Mouse (Mus musculus): ENCODE results near the gene Cnih2.

The Cnih2 gene

DNA sequence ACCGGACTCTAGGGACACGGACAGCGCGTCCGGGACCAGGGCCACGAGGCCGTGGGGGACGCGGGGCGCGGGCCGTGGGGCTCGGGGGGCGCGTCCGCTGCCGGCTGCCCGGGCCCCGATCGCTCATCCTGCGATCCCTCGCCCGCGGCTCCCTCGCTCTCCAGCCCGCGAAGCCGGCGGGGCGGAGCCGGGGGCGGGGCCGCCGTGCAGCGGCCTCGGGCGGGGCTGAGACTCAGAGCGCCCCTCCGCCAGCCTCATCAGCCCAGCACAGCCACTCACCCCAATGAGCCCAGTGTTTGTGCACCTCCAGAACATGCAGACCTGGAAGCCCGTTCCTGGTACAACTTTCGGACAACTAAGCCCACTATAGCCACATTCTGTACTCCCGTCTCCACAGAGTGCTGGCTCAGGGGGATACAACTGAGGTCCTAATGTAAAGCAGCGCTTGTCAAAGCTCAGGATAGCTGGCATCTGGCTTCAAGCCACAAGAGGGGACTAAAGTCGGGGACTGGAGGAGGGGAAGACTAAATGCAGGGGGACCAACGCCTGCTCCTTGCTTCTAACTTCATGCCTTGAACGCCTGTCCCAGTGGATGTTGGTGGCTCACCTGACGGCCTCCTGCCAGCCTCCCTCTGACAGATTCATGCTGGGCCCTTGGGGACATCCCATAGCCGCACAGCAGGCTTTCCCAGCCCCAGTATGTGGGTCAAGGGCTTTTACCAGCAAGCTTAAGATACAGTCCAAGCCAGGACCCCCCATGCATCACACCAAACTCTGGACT lies at the start of gene Cnih2:
Gene Cnih2 (minus strand): TSS at position 159 of the 781 bp plus-strand sequence.
- DNase-seq: peak; percentile 76

DNA sequence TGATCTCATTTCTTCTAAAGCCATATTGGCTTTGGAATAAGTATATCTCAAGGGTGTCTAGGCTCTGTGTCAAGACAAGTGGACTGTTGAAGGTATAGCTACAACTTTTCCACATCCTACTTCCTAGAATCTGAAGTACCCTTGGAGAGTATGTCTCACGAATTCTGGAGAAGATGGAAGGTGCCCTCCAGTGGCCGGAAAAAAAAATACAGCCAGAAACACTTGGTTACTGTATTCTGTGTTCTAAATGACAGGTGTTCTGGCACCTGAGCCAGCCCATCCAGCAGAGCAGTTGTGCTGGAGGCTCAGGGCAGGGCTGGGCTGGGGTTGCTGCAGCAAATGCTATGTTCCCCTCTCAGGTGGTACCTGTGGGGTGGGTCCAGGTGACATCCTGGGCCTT lies 41.3 kb upstream of the Cnih2 start:
- DNase-seq: peak; percentile 52

DNA sequence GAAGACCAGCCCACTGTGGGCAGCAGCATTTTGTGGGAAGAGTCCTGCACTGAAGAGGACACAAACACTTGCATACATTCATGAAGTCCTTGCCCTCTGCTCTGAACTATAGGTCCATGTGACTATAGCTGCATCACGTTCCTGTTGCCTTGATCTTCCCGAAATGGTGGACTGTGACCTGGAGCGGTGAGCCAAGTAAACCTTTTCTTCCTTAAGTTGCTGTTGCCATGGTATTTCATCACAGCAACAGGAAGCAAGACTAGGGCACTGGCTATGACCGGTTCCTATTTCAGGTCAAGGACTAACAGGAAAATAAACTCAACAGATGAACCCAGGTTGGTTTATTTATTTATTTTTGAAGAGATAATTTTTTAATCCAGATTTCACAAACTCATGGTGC lies 32.9 kb upstream of the Cnih2 start:
- no peak for DNase-seq

- no peak for DNase-seq
Measured at GRCm38 (mm10) chr19:5129770-5130169, 31.4 kb upstream of the Cnih2 start.

DNA sequence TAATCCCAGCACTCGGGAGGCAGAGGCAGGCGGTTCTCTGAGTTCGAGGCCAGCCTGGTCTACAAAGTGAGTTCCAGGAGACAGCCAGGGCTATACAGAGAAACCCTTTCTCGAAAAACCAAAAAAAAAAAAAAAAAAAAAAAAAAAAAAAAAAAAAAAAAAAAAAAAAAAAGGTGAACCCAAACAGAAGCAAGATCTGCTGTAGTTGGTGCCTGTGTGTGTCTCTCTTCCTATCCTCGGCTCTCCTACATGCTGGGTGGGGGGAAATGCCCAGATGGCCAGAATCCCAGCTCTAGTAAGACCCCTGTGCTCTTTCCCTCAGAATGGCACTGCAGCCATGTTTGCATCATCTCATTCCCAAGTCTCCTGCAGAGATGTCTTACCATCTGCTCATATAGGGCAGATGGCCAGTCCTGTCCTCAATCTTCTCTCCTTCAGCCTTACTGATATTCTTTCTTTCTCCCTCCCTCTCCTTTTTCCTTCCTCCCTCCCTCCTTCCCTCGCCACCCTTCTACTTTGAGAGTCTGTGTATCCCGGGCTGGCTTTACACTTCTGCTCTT lies 25.8 kb upstream of the Cnih2 start:
- no peak for DNase-seq

GRCm38 (mm10) chr19:5123241-5123640 lies 24.9 kb upstream of the Cnih2 start:
- no peak for DNase-seq

GRCm38 (mm10) chr19:5122492-5122891 lies 24.2 kb upstream of the Cnih2 start:
- no peak for DNase-seq

- no peak for DNase-seq
Measured at GRCm38 (mm10) chr19:5118384-5118698, 20.0 kb upstream of the Cnih2 start, which contains the start of gene Klc2. Klc2 (minus strand) TSS chr19:5118560.

GRCm38 (mm10) chr19:5117494-5118383 lies 19.4 kb upstream of the Cnih2 start:
- DNase-seq: peak; percentile 94

GRCm38 (mm10) chr19:5113783-5114182 lies 15.5 kb upstream of the Cnih2 start:
- DNase-seq: no peak

DNA sequence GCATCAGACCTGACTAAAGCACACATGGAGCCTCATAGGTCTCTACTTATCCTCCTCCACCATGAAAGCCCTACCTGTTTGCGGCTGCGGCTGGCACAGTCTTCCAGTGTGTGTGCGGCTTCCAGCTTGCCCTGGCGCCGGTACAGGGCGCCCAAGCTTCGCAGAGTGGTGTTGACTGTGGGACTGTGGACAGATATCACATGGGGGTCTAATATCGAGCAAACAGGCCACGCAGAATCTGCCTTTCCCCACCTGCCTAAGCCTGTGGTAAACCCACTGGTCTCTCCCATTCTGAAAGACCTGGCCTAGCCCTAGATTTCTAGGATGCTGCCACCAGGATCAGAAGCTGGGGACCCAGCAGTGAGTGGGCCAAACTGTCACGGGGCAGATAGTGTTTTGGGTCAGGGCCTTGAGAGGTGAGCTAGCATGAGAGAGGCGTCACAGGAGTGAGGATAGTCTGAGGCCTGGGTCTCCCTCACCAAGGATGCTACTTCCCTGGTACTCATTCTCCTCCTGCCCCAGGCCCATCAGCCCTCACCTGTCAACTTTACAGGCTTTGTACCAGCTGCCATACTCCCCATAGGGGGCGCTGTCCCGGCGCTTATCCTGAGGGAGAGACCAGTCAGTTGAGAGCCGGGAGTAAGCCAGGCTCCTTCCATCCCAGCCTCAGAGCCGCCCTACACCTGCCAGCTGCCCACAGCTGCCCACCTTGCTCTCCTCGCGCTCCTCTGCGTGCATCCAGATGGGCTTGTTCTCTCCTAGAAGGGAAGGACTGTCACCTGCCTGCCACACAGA lies 11.5 kb upstream of the Cnih2 start:
- DNase-seq: peak; percentile 58

DNA sequence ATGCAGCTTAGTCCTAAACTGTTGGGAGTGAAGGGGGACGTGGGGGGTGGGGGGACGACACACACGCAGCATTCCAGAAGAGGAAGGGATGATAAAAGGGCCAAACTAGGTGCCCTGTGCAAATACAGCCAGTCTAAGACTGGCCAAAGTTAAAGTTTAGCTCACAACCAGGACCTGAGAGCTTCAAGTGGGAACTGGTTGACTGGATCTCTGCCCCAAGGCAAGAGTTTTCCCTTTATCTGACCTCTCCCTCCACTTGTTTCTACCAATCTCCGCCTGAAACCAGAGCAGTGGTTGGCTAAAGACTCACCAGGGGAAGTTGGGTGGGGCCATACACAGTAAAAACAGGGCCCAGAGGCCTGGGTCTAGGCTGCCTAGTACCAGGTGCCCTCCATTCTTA lies 10.4 kb upstream of the Cnih2 start:
- no peak for DNase-seq

DNA sequence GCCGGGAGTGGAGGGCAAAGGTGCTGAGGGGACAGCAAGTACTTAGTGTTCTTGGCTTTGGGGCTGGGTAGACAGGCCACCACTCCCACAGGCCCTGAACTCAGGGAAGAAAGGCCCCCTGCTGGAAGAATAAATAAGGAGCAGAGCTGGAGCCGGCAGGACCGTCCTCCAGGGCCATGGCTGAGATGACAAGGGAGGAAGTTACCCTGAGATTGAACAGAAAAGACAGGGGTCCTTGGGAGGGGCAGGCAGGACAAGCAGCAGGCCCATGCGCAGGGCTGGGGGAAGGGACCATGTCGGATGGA lies 9.9 kb upstream of the Cnih2 start:
- DNase-seq: no peak

- no peak for DNase-seq
Measured at GRCm38 (mm10) chr19:5107556-5108270, 9.4 kb upstream of the Cnih2 start.

- DNase-seq: peak; percentile 98
Measured at GRCm38 (mm10) chr19:5106731-5107191, 8.4 kb upstream of the Cnih2 start, which contains the start of gene Rab1b. Rab1b (minus strand) TSS chr19:5107072.

DNA sequence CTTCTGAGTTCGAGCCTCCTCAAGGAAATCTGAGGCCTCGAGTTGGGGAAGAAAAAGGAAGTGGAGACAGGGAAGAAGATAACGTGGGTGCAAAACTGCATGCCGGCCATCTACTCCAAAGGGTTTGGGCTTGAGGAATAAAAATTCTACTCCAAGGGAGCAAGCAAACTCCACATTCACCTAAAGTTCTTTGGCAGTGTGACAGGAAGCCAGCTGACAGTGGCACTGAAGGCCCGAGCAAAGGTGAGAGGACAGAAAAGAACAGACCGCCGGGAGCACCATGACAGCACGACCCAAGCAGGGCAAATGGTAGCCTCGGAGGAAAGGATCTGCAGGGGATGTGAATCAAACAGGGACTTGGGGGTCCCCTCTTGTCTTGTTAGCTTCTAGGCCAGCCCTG lies 7.8 kb upstream of the Cnih2 start:
- DNase-seq: no peak

GRCm38 (mm10) chr19:5097521-5098362 lies 579 bp downstream of the Cnih2 start:
- DNase-seq: peak; percentile 53

DNA sequence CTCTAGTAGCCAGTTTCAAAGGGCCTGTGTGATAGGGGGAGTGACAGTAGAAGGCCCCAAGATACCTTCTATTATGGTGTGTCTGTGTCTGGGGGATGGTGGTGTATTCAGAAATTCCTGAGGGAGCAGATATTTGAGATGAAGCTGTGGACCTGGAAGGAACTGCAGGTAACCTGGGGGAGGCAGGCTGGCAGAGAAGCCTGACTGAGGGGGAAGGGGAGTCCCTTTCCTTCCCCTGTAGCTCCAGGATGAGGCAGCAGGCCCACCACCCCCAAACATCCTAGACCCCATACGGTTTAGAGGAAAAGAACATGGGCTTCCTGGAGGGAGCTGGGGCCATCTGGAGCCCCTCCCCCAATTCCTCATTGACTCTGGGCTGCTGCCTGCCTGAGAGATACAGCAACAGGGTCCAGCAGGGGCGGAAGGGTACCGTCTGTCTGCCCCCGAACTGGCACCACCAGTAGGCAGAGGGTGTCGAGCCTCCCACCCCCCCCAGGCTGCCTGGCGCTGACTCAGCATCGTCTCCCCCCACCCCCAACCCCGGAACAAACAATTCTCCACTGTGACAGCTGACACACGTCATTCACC lies 2.3 kb downstream of the Cnih2 start:
- no peak for DNase-seq

DNA sequence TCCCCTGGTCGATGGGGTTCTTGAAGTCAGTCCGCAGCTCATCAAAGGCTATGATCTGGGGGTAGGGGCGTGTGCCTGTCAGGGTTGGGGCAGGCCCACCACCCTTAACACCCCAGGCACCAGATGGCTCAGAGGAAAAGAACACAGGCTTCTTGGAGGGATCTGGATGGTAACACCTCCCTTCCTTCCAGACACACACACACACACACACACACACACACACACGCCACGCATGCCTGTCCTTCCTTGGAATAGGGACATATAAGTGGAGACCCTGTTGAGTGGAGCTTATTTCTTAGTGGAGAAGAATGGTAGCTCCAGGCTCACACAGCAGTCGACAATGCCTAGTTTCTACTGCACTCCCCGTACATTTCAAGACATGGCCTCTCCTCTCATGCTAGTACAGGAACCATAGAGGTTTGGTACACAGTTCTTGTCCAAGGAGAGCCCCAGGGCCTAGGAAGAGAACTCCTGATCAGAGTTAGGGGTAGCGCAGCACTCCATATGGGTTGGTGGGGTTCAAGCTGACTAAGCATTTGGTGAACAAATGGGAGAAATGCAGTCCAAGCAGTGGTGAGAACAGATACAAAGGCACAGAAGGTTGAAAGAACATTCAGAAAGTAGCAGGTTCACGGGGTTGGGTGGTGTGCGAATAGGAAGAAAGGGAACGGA lies 3.4 kb downstream of the Cnih2 start:
- DNase-seq: no peak

DNA sequence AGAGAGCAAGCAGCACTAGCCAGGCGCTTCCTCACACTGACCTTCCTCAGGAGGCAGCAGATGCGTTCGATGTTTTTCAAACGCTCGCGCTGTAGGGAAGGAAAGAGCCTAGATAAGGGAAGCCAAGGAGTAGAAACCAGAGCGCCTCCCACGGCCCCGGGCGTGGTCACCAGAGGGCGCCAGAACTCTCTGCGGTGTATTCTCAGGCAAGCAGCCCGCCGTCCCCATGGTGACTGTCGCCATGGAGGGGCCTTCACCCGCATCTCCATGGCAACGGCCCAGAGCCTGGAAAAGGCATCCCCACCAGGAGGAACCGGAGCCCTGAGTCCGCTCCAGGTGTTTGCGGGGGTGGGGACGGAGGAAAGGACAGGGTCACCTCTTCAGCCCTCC lies 4.1 kb downstream of the Cnih2 start:
- peak; percentile 100 for DNase-seq
